Mouse (Mus musculus) E14TG2a.4 (cell line): Measurements from ENCODE around the gene Synpo2l.

ENCODE experiments used
- CTCF ChIP-seq: conservative IDR thresholded peaks from 2 replicates; pipeline ENCODE4 v1.5.1; 2014; ENCODE audit warnings: low read length
- POU5F1 ChIP-seq: IDR thresholded peaks from 2 replicates; pipeline ENCODE4 v1.6.1; 2014; ENCODE audit warnings: low read length, borderline replicate concordance

DNA sequence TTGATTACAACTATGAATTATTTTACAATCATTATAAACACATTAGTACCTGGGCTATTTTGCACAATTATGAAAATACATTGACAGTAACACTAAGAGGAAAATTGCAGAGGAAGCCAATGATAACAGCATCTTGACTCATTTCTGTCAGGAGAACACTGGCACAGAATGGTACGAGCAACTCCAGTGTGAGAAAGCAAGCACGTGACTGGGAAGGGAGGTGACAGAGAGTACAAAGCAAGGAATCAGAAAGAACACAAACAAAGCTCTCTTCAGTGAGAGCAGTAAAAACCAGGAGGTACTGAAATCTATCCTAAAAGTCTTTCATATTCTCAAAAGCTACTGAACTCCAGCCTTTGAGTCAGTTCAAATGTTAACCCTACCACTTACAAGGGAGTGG, 51.7 kb downstream of the Synpo2l start:
- TF ChIP-seq CTCF (no peak), POU5F1 (no peak)
